Mouse (Mus musculus): ENCODE results near the gene CN725425. TPM values are rescaled to one million over a fixed set of nuclear protein-coding genes. Genes with fewer than 3 reads are reported as not detected.

CN725425 gene
- polyA plus RNA-seq, 1 experiment: not detected

DNA sequence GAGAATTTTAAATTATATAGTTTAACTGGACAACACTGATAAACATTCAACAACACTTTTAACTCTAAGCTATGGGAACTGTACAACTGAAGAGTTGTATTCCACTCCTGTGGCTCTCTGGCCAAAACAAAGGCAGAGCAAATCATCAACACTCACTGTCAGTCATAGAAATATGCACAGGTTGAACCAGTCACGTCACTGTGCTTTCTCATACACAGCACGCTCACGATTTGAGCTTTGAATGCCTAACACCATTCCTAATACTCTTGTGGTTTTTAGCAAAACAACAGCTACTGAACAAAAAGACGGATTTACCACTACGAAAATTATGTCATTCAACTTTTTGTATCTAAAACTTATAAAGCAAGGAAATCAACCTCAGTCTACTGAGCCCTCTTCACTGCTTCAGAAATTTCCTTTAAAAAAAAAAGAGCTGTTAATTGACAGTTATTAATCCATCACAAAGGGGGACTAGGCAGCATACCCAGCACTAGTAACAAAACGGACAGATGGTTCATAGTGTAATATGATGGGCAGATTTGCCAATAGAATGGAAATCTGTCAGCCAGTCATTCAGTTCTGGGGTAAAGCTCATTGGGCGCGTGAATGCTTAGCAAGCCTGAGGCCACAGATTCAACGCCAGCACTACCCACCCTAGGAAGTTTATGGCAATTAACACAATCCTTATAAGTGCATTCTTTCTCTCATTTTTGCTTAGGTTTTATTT, 28.5 kb upstream of the CN725425 start:
- DNase-seq (ENCODE audit: low read depth in 1 of 2, low spot score in 2 of 2): no peak
- H3K4me1 ChIP-seq (ENCODE audit: control insufficient read depth, insufficient read depth, insufficient read length): no peaks in the 10 kb centered on the region
- H3K27me3 ChIP-seq (ENCODE audit: control insufficient read depth, insufficient read depth, low read length): no peaks in the 10 kb centered on the region
- TF ChIP-seq POLR2A (IDR thresholded peaks at IDR 0.05; ENCODE audit: low read depth, low read length) (no peak), CTCF (IDR thresholded peaks at IDR 0.05; ENCODE audit: extremely low read depth, insufficient read depth, insufficient read length, insufficient replicate concordance) (no peak)
- no peak overlapping the region for H3K27ac ChIP-seq (ENCODE audit: insufficient read depth, low read length)
- no peak overlapping the region for H3K4me3 ChIP-seq (ENCODE audit: extremely low read depth, insufficient read depth, insufficient read length)
- H3K36me3 ChIP-seq (ENCODE audit: control insufficient read depth, insufficient read depth, low read length): no peaks in the 10 kb centered on the region
- 90% methylated on average over 9 of the region's 9 CpGs for WGBS

DNA sequence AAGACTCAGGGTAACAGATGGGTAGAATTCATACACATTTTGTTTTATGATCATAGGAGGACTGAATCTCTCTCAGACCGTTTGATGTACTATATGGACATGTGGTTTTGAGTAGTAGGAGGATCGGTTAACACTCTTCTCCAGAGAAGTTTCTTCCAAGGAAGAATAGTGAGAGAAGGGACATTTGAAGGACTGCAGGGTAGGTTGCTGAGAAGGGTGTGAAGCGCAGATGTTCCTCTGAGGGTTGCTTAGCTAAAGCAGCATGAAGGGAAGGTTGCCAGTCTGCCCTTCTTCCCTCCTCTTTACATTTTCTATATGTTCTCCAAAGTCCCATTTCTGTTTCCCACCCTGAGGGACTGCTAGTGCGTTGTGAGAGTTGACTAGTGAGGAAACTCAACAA, 28.0 kb upstream of the CN725425 start:
- 92% methylated on average over 4 of the region's 4 CpGs for WGBS
- H3K27me3 ChIP-seq (ENCODE audit: control insufficient read depth, insufficient read depth, low read length): no peaks in the 10 kb centered on the region
- H3K27ac ChIP-seq (ENCODE audit: insufficient read depth, low read length): no peak overlapping the region
- H3K36me3 ChIP-seq (ENCODE audit: control insufficient read depth, insufficient read depth, low read length): no peaks in the 10 kb centered on the region
- no peak for DNase-seq (ENCODE audit: low read depth in 1 of 2, low spot score in 2 of 2)
- no peak for TF ChIP-seq POLR2A (IDR thresholded peaks at IDR 0.05; ENCODE audit: low read depth, low read length)
- H3K4me3 ChIP-seq (ENCODE audit: extremely low read depth, insufficient read depth, insufficient read length): no peak overlapping the region
- H3K4me1 ChIP-seq (ENCODE audit: control insufficient read depth, insufficient read depth, insufficient read length): no peaks in the 10 kb centered on the region

DNA sequence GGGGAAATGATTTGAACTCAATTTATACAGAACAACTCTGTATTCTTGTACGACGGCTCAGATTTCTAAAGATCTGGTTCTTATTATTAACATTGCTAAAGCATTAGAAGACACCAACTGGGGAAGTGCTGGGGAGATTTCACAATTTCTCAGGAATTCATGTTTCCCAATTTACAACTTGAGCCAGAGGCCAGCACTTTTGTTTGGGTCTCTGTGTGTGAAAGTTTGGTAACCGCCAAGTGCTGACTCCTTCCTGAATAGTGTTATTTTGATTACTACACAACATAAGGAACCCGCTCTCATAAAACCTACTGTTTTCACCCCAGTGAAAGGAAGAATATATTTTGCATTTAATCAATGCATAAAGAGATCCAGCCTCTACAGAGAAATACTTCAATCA, 27.1 kb upstream of the CN725425 start:
- H3K27me3 ChIP-seq (ENCODE audit: control insufficient read depth, insufficient read depth, low read length): no peaks in the 10 kb centered on the region
- no peak for TF ChIP-seq CTCF (IDR thresholded peaks at IDR 0.05; ENCODE audit: extremely low read depth, insufficient read depth, insufficient read length, insufficient replicate concordance)
- no peak for TF ChIP-seq POLR2A (IDR thresholded peaks at IDR 0.05; ENCODE audit: low read depth, low read length)
- no peak overlapping the region for H3K27ac ChIP-seq (ENCODE audit: insufficient read depth, low read length)
- DNase-seq (ENCODE audit: low read depth in 1 of 2, low spot score in 2 of 2): no peak
- WGBS: 85% methylated on average over 4 of the region's 4 CpGs
- no peaks in the 10 kb centered on the region for H3K4me1 ChIP-seq (ENCODE audit: control insufficient read depth, insufficient read depth, insufficient read length)
- no peaks in the 10 kb centered on the region for H3K36me3 ChIP-seq (ENCODE audit: control insufficient read depth, insufficient read depth, low read length)
- H3K4me3 ChIP-seq (ENCODE audit: extremely low read depth, insufficient read depth, insufficient read length): no peak overlapping the region; the same call in 1 of the 2 replicates

DNA sequence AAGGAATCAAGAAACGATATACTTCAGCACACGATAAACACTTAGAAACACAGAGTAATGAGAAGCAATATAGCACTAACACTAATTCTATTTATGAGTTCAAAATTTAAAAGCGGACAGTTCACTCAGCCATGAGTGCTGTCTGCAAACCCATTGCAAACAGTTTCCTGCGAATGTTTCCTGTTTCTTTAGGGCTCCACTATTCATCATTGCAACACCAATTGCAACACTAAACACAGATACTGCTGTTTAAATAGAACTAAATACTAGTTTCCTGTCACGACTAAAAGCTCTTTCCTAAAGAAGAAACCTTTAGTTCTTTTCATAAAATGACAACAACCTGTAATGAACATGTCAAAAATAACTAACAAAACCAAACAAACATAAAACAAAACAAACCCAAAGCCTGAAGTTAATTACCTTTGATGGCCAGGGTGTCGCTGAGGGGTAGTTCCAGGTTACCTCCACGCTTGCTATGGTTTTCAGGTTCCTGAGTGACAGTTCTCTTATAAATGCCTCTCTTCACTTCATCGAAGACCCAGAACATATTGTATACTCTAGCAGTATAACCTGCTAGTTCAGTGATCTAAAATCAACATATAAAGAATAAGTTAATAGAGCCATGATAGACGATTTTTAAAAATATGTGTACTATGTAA, 20.5 kb upstream of the CN725425 start:
- DNase-seq (ENCODE audit: low read depth in 1 of 2, low spot score in 2 of 2): no peak
- H3K4me3 ChIP-seq (ENCODE audit: extremely low read depth, insufficient read depth, insufficient read length): no peak overlapping the region
- WGBS: 32% methylated on average over 9 of the region's 9 CpGs

DNA sequence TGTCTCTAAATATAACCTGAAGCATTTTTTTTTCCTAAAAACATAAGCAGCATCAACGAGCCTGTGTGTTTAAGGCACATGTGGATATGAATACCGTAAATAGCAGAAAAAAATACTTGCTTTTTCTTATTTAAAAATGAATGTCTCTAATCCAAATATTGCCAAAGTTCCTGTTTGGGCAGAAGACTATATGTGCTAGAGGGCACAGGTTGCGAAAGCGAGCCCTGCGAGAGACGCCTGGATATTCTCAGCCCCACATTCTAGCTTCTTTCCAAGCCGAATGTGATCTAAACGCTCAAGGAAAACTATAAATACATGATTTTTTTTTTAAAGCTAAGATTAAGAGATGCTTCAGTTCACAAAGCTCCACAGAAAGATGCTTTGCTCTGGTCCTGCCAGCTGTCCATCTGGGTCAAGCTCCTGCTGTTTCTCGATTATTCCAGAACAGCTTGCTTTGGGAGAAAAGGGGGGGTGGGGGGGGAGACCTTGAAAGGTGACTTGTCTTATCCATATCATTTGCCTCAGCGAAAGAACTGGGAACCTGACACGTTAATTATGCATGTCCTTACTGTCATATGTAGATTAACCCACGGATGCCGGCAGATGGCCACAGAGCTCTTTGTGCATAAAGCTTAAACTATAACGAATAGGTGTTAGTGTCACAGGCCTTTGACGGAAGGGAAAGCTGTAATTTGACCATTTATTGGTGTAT, 19.2 kb upstream of the CN725425 start:
- 89% methylated on average over 15 of the region's 15 CpGs for WGBS
- TF ChIP-seq POLR2A (IDR thresholded peaks at IDR 0.05; ENCODE audit: low read depth, low read length) (no peak), CTCF (IDR thresholded peaks at IDR 0.05; ENCODE audit: extremely low read depth, insufficient read depth, insufficient read length, insufficient replicate concordance) (no peak)
- no peak overlapping the region for H3K4me3 ChIP-seq (ENCODE audit: extremely low read depth, insufficient read depth, insufficient read length)
- H3K27ac ChIP-seq (ENCODE audit: insufficient read depth, low read length): no peak overlapping the region
- no peaks in the 10 kb centered on the region for H3K4me1 ChIP-seq (ENCODE audit: control insufficient read depth, insufficient read depth, insufficient read length)
- H3K27me3 ChIP-seq (ENCODE audit: control insufficient read depth, insufficient read depth, low read length): no peaks in the 10 kb centered on the region
- DNase-seq (ENCODE audit: low read depth in 1 of 2, low spot score in 2 of 2): no peak
- no peaks in the 10 kb centered on the region for H3K36me3 ChIP-seq (ENCODE audit: control insufficient read depth, insufficient read depth, low read length)

More for the DNA sequence above, 20.5 kb upstream of the CN725425 start:
- no peaks in the 10 kb centered on the region for H3K36me3 ChIP-seq (ENCODE audit: control insufficient read depth, insufficient read depth, low read length)
- TF ChIP-seq CTCF (IDR thresholded peaks at IDR 0.05; ENCODE audit: extremely low read depth, insufficient read depth, insufficient read length, insufficient replicate concordance) (no peak), POLR2A (IDR thresholded peaks at IDR 0.05; ENCODE audit: low read depth, low read length) (no peak)
- H3K4me1 ChIP-seq (ENCODE audit: control insufficient read depth, insufficient read depth, insufficient read length): no peaks in the 10 kb centered on the region
- H3K27me3 ChIP-seq (ENCODE audit: control insufficient read depth, insufficient read depth, low read length): no peaks in the 10 kb centered on the region
- no peak overlapping the region for H3K27ac ChIP-seq (ENCODE audit: insufficient read depth, low read length)

DNA sequence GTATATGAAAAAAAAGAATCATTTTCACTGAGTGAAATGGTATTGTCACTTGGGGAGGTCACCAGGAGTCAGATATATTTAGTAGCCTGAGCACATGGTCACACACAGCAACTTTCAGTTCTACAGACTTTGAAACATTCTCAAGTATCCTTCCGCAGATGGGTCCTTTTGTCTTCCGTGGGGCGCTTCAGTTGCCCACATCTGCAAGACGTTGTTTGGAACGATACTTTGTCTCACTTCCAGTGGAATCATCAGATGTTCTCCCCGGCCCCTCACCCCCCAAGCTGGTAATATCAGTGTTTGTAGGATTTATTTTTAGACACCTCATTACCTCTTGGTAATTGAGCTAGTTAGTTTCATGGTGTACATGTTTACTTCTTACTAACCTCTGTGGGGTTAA, 12.9 kb upstream of the CN725425 start:
- 83% methylated on average over 6 of the region's 6 CpGs for WGBS
- H3K27ac ChIP-seq (ENCODE audit: insufficient read depth, low read length): no peak overlapping the region
- no peaks in the 10 kb centered on the region for H3K27me3 ChIP-seq (ENCODE audit: control insufficient read depth, insufficient read depth, low read length)

More for the DNA sequence above, 12.9 kb upstream of the CN725425 start:
- TF ChIP-seq CTCF (IDR thresholded peaks at IDR 0.05; ENCODE audit: extremely low read depth, insufficient read depth, insufficient read length, insufficient replicate concordance) (no peak), POLR2A (IDR thresholded peaks at IDR 0.05; ENCODE audit: low read depth, low read length) (no peak)
- no peaks in the 10 kb centered on the region for H3K36me3 ChIP-seq (ENCODE audit: control insufficient read depth, insufficient read depth, low read length)
- no peak overlapping the region for H3K4me3 ChIP-seq (ENCODE audit: extremely low read depth, insufficient read depth, insufficient read length)
- H3K4me1 ChIP-seq (ENCODE audit: control insufficient read depth, insufficient read depth, insufficient read length): no peaks in the 10 kb centered on the region
- no peak for DNase-seq (ENCODE audit: low read depth in 1 of 2, low spot score in 2 of 2)
